Mouse (Mus musculus): ENCODE data around the gene 4930444G20Rik.
"Not testable (repeated sequence)": the region's sequence is repeated elsewhere in the genome, so short reads cannot be mapped to it uniquely, and the experiment has no call there.

4930444G20Rik gene

DNA sequence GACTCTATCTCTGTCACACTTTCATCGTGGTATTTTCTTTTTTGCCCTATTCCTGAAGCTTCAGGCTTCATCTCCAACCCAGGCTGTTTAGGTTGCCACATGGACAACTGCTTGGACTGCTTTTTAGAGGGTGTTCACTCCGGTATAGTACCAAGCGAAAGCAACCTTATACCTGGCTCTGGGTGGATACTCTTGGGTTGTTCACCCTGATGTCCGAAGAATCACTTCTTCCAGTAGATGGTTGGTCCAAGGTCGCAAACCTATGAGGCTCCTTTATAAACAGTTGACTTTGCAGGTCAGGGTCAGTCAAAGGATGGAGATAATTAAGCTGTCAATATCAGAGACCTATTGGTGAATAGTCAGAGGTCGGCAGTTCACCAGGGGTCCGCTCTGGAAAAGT lies at the start of gene 4930444G20Rik:
4930444G20Rik (minus strand) TSS at position 101 of the 400 bp plus-strand sequence.
- not testable (repeated sequence) for DNase-seq

DNA sequence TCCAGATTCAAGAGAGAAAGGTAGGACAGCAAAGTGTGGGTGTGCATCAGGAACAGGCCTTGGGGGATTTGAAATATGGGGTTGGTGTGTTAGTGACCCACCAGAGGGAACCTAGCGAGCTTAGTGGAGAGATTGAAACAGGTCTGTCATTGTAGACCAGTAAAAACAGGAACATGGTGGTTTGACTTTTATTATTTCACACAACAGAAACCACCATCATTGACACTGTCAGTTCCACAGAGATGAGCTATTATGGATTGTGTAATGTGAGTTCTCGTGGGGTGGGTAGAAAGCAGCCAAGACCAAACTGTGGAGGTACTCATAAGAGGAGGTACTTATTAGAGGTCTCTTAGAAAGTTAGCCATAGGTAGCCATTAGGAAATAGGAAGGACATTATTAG lies 6.7 kb upstream of the 4930444G20Rik start:
- DNase-seq, result no peak

DNA sequence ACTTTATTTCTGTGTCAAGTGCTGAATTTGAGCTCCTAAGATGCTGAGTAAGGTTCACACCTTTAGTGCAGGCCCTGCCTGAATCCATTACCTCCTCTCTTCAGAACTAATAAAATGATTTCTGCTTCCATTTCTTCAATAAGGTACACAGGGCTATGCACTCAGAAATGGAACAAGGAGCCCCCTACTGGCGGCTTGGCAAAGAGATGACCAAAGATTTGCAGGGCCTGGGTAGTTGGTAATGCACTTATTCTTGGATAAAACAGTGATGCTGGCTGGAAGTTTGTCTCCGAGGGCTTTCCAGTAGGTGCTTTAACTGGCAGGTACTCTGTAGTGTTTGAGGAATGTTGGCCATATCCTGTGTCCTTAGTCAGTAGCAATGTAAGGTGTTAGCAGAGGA lies 4.9 kb upstream of the 4930444G20Rik start:
- DNase-seq, result no peak

DNA sequence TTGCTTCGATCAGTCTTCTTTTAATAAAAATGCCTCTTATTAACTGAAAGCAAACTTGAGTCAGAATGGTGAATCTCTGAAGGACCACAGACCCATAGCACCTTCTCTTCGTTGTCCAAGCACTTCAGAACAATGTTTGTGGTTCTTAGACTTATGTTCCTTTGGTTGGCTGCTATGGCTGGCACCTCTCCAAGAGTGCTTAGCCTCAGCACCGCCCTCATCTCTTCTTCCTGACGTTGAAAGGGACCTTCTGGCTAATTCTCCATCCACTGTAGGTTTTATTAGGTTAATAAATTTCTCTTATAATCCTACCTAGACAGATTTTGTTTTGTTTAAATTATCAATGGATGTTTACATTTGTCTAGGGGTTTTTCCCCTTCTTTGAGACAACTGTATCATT lies 2.7 kb upstream of the 4930444G20Rik start:
- DNase-seq, result no peak

DNA sequence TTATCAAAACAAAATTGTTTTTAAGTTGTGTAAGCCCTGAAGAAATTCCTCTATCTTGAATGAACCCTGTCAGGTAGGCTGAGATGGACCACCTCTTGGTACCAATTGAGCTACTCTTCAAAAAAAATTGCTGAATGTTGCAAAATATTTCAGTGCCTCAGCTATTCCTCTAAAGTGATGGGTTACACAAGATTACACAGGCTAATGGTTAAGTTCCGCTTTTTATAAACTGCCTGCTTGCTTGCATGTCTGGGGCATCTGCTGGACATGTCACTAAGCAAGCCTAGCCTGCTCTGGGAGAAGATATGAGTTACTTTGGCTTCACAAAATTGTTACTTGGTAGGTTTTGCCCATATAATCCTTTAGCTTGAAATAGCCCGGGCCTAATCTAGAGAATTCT lies 2.3 kb upstream of the 4930444G20Rik start:
- no peak for DNase-seq

DNA sequence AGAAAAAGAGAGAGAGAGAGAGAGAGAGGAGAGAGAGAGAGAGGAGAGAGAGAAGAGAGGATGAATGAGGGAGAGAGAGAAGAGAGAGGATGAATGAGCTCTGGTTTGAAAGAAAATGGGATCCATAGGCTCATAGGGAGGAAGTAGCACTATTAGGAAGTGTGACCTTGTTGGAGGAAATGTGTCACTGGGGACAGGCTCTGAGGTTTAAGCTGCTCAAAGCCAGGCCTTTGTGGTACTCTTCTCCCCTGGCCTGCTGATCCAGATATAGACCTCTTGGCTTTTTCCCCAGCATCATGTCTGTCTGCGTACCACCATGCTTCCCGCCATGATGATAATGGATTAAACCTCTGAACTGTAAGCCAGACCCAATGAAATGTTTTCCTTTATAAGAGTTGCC lies 8.5 kb downstream of the 4930444G20Rik start:
- DNase-seq, result no peak

DNA sequence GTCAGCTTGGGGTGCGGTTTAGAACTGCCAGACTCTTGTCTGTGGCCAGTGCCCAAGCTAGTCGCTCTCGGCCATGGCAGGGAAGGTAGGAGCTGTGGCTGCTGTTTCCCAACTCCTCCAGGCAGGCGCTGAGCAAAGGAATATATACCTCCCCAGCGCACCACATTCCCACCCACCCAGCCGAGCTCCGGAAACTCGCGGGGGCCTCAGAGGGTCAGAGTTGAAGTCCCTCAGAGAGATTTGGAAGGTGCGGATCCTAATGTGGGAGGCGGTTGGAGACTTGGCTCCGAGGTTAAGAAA lies 8.9 kb downstream of the 4930444G20Rik start:
- DNase-seq, result no peak

DNA sequence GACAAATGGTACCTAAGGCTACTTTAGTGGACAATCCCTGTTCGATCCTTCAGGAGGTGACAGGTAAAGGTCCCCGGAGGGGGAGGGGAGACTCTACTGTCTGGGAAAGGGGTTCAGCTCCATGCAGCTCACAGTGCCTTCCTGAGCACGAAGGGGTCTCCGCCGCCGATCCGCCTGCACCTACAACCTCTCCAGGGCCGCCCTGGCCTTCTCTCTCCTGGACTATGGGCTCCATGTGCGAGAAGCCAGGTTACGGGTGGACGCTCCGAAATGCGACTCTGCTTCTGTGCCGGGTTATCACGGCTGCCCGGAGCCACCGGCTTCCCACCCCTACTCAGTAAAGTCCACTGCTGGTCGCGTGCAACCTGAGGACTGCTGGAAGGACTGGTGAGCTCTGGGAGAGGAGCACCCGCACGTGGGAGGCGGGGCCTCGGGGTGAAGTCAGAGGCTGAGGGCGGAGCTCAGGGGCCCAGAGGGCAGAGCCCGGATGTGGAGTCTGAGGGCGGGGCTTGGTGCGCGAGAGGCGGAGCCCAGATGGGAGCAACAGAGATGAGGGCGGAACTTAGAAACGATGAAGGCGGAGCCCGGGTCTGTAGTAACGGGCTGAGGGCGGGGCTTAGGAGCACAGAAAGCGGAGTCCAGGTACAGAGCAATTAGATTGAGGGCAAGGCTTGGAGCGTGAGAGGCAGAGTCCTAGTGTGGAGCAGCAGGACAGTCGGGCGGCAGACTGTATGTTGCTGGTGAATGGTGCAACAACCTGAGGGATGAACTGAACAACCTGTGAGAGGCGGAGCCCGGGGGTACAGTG lies 9.5 kb downstream of the 4930444G20Rik start:
- DNase-seq, result peak; percentile 94

DNA sequence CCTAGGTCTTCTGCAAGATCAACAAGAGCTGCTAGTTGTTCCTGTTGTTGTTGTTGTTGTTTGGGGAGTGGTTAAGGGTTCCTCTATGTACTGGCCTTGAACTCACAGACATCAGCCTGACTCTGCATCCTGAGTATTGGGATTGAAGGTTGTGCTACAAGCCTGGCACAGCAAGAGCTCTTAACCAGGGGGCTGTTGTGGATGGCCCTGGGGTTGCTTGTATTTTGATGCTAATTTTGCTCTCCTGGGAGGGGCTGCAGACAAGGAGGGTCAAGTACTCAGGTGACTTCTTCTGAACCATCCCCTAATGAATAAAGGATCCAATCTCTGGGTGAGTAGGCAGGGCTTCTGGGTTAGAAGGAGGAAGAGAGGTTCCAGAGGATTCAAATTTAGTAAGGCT lies 12.6 kb downstream of the 4930444G20Rik start:
- no peak for DNase-seq

DNA sequence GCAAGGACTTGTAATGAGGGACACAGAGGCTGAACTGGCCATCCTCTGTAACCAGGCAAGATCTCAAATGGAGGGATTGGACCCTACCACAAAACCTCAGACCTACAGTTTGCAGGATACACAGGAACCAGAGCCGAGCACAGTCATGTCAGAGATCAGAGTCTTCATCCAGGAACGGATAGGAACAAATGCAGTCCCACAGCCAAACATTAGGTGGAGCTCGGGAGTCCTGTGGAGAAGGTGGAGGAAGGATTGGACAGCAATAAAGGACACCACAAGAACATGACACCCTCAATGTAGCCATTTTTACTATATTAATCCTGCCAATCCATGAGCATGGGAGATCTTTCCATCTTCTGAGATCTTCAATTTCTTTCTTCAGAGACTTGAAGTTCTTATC lies 31.6 kb downstream of the 4930444G20Rik start:
- DNase-seq, result peak; percentile 20

DNA sequence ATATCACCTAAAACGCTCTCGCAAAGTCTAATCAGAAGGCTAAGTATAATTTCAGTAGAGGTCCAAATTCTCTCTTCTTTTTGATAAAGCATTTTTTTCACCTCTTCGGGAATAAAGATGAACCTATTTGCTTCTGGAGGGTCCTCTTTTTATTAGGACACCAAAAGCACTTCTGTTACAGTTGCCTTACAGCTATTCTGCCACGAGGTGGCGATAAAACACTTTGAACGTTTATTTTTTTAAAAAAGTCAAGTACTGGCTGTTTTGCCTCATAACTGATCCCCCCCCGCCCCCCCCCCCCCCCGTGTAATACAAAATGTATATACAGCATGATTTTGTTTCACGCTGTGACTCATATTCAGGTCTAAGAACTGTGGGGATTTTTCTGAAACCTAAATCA lies 33.6 kb downstream of the 4930444G20Rik start:
- DNase-seq, result no peak

DNA sequence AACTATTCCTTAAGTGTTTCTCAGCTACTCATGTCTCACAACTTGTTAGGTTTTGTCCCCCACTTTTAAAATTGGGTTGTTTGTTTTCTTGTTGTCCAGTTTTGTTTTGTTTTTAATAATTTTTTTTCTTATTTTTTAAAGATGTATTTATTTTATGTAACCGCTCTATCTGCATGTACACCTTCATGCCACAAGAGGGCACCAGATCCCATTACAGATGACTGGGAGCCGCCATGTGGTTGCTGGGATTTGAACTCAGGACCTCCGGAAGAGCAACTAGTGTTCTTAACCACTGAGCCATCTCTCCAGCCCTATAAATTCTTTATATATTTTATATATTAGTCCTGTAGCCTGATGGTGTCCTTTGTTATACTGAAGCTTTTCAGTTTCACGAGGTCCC lies 49.3 kb downstream of the 4930444G20Rik start:
- no peak for DNase-seq

DNA sequence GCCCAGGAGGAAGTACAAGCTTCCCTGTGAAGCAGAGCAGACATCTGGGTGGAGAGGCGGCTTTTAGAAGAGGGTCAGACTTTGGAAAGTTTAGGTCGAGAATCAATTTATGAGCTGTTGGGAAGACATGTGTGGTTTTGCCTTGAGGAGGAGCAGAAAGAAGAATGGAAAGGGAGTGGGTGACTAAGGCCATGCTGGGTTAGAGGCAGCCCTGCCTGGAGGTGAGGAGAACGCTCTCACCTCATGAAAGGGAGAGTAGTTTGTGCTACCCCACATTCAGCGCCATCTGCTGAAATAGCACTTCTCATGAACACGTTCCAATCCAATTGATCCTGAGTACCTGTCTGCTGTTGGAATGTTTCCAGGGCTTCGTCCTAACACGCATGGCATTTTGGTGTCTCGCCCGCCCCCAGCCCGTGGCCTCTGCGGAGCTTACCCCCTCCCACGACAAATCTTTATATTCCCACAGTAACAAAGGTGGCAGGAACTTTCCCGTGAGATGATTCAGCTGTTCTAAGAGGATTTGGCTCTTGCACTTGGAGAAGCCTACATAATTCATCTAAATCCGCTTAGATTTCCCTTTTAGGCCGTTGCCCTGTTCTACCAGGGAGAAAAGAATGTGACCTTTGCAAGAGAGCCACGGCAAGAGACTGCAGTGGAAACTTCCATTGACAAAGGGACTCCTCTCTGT lies 50.3 kb downstream of the 4930444G20Rik start:
- DNase-seq, result no peak

All from layer of hippocampus, adult 9-11 months (tissue).